Mouse (Mus musculus) testis, adult 2 months (tissue): ENCODE results near the gene Gm12216.

Source experiments
- CTCF ChIP-seq: fragments of 200-500 bp; IDR thresholded peaks from 2 replicates; pipeline ENCODE4 v1.5.1; 2012; ENCODE audit warnings: low read depth, mild to moderate bottlenecking, inconsistent platforms, low read length, moderate library complexity; ENCODE audit not compliant: control insufficient read depth, insufficient read depth, insufficient replicate concordance
- POLR2A ChIP-seq: fragments of 200-500 bp; IDR thresholded peaks from 2 replicates; pipeline ENCODE4 v1.6.1; 2012; ENCODE audit warnings: low read depth, mild to moderate bottlenecking, inconsistent platforms, low read length, moderate library complexity; ENCODE audit not compliant: control insufficient read depth

GRCm38 (mm10) chr11:53734970-53735681 is 123.9 kb downstream of the Gm12216 start:
- no peak for TF ChIP-seq POLR2A
- no peak for TF ChIP-seq CTCF
